Mouse (Mus musculus) ES-CJ7 (cell line): ENCODE results near the gene Fam210b.

Experiments used
- DNase-seq: peaks from one replicate; pipeline ENCODE4 v3.0.0; 2011; ENCODE audit warnings: low read depth, low spot score

Gene Fam210b

GRCm38 (mm10) chr2:172349776-172350175, 4.4 kb downstream of the Fam210b start:
- DNase-seq: peak; percentile 33

GRCm38 (mm10) chr2:172350773-172351172, 5.4 kb downstream of the Fam210b start:
- DNase-seq: no peak

- no peak for DNase-seq
These were observed 7.9 kb downstream of the Fam210b start for GRCm38 (mm10) chr2:172353218-172353617.

GRCm38 (mm10) chr2:172354761-172355160, 9.4 kb downstream of the Fam210b start:
- no peak for DNase-seq

GRCm38 (mm10) chr2:172355833-172356232, 10.5 kb downstream of the Fam210b start:
- no peak for DNase-seq

- DNase-seq: no peak
These were observed 17.8 kb downstream of the Fam210b start for GRCm38 (mm10) chr2:172363176-172363575.

GRCm38 (mm10) chr2:172370411-172371223, 25.3 kb downstream of the Fam210b start, which contains the start of the genes Aurka and Cstf1:
TSS of gene Aurka (minus strand) at chr2:172370535.
TSS of gene Cstf1 (plus strand) at chr2:172370681.
- peak; percentile 98 for DNase-seq

GRCm38 (mm10) chr2:172371258-172371657, 25.9 kb downstream of the Fam210b start:
- no peak for DNase-seq

- no peak for DNase-seq
These were observed 31.2 kb downstream of the Fam210b start for GRCm38 (mm10) chr2:172376551-172376950.

- peak; percentile 28 for DNase-seq
These were observed 31.7 kb downstream of the Fam210b start for GRCm38 (mm10) chr2:172376999-172377515.

- DNase-seq: peak; percentile 56
These were observed 33.0 kb downstream of the Fam210b start for GRCm38 (mm10) chr2:172378332-172378731.

GRCm38 (mm10) chr2:172380513-172380912, 35.1 kb downstream of the Fam210b start:
- peak; percentile 29 for DNase-seq

GRCm38 (mm10) chr2:172381341-172381740, 36.0 kb downstream of the Fam210b start:
- DNase-seq: no peak

GRCm38 (mm10) chr2:172381898-172382297, 36.5 kb downstream of the Fam210b start:
- no peak for DNase-seq

- DNase-seq: no peak
These were observed 39.4 kb downstream of the Fam210b start for GRCm38 (mm10) chr2:172384715-172385114.

GRCm38 (mm10) chr2:172390341-172390740, 45.0 kb downstream of the Fam210b start:
- no peak for DNase-seq

- no peak for DNase-seq
These were observed 46.7 kb downstream of the Fam210b start for GRCm38 (mm10) chr2:172392041-172392521.

GRCm38 (mm10) chr2:172393391-172394051, 48.2 kb downstream of the Fam210b start, which contains the start of gene Cass4:
TSS of gene Cass4 (plus strand) at chr2:172393794.
- DNase-seq: peak; percentile 57

- DNase-seq: no peak
These were observed 48.7 kb downstream of the Fam210b start for GRCm38 (mm10) chr2:172394052-172394392.

- DNase-seq: no peak
These were observed 49.3 kb downstream of the Fam210b start for GRCm38 (mm10) chr2:172394671-172395070.

- peak; percentile 41 for DNase-seq
These were observed 50.6 kb downstream of the Fam210b start for GRCm38 (mm10) chr2:172395961-172396360.

GRCm38 (mm10) chr2:172399901-172400300, 54.5 kb downstream of the Fam210b start:
- DNase-seq: no peak
